Mouse (Mus musculus) lung, adult 2 months (tissue): Measurements from ENCODE around the gene Mfsd9.

ENCODE experiments used
- CTCF ChIP-seq: fragments of 200-500 bp; IDR thresholded peaks from 2 replicates; pipeline ENCODE4 v1.5.1; 2011; ENCODE audit warnings: mild to moderate bottlenecking, low read length, control low read depth; ENCODE audit not compliant: insufficient read depth
- POLR2A ChIP-seq: fragments of 200-500 bp; IDR thresholded peaks from 2 replicates; pipeline ENCODE4 v1.6.1; 2011; ENCODE audit warnings: low read depth, mild to moderate bottlenecking, control low read depth, low read length, borderline replicate concordance; ENCODE audit errors: extremely low read depth

GRCm38 (mm10) chr1:40800908-40801307 is 10.4 kb upstream of the Mfsd9 start:
- TF ChIP-seq CTCF (no peak), POLR2A (no peak)
